Mouse (Mus musculus): Measurements from ENCODE around the gene Kcnma1. TPM values are rescaled to one million over a fixed set of nuclear protein-coding genes. Genes with fewer than 3 reads are reported as not detected.

The Kcnma1 gene
- total RNA-seq, 2 experiments from 2014 or later, result 53.0 to 70.6 TPM

DNA sequence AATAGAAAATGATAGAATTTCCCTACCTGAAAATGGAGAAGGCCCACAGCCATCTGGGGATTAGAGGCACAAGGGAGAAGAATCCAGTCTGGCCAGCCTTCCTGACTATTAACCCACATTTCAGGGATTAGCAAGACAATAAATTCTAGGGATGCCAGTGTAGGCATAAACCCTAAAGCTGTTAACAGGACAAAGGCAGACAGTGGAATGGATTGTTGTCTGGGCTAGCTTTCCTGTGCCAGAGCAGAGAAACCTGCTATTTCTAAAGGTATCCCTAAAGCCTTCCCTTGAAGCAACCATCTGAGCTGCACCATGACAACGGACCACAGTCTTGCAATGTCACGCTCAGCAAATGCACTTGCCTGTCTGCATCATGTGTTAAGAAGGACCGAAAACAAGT lies 642.3 kb downstream of the Kcnma1 start:
- no peak for DNase-seq (ENCODE audit: low spot score in 2 of 2)

DNA sequence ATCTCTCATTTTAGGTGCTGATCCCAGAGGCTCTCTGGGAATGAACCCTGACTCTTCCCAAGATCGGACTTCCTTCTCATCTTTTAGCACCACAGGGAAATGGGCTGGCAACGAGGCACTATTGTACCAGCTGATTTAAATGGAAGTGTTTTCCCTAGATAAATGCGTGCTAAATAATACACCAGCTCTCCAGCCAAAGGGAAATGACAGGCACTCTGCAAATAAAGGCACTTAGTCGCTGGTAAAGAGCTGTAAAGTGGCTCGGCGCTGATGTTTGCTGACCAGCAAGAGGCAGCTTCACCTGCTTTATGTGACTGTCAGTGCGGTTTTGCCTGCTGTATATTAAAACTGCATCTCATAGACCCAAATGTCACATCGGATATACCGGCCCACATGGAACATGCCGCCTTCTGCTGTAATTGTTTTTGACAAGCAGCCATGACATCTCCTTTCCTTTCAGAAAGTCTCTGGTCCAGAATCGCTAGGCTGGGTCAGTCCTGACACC lies 653.7 kb downstream of the Kcnma1 start:
- no peak for DNase-seq (ENCODE audit: low spot score in 2 of 2)

DNA sequence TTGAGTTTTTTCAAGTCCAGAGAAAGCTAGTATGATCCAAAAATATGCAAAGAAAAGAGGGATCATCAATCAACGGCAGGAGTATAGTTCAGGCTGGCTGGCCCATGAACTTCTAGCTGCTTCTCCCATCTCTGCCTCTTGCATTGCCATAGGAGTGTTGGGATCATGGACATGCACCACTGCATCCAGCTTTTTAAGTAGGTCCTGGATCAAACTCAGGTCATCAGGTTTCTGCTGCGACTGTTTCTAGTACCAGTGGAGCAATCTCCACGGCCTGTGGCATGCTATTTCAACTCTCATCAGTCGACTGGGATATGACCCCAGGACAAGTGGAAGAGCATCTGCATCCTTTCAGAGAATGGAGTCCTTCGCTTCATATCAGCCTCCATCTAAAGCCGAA lies 655.5 kb downstream of the Kcnma1 start:
- DNase-seq (ENCODE audit: low spot score in 2 of 2), result no peak

DNA sequence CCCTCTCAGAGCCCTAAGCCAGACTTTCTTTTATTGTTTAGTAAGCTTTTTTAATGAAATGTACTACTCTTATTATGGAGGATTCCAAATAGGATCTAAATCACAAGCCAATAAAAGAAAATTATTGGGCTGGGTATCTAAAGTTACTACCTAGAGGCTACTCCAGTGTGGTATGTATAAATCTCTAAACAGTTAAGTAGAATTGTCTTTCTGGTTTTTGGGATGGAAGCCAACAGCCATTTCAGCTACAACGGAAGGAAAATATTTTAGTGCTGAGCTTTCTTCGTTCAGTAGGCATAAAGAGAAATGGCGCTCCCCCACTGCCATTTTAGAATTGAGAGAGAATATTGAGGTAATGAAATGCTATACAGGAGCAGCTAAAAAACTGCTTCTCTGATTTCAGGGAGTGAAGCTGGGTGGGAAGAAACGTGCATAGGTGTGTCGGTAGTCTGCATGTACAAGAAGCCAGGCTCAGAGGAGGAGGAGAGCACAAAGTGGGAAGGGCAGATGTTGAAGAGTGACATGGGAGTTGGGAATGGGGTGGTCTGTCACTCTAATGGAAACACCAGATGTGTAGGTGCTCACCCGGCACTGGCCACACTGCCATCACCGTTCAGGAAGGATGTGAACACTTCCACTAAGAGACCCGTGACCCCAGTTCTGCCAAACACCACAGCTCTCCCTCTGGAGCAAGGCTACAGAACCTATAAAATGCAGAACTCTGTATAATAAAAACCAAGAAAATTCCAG lies 656.6 kb downstream of the Kcnma1 start:
- DNase-seq (ENCODE audit: low spot score in 2 of 2), result no peak

DNA sequence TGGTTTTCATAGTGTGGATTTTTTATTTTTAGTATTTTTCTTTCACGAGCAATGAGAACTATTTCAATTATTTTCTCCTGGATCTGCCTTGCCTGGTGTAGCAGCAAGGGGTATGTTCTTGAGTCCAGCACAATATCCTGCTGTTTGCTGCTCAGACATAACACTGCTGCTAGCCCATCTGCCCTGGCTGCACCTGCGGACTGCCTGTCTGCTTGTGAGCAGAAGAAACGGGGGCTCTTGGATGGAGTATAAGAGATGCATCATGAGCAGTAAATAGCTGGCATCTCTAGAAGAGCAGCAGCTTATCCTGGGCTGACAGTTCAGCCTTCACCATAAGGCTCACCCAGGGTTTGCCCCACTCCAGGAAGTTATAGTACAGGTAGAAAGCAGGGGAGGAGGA lies 687.5 kb downstream of the Kcnma1 start:
- no peak for DNase-seq (ENCODE audit: low spot score in 2 of 2)

DNA sequence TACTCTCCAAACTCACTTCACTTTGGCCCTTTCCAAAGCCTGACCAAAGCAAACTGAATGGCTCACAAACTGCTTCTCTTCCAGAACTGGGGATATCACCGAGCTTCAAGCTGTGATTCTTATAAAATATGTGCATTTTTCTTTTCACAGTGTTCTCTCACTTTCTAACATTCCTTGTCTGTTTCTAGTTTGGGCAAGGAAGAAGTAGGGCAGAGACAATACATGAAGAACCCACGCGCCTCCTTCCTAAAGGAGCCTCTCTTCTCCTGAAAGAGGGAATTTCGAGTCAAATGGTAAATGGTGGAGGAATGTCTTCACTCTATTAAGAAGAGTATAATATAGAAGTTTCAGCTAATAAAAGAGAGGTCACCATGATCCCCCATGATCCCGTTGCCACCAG lies 709.0 kb downstream of the Kcnma1 start:
- DNase-seq (ENCODE audit: low spot score in 2 of 2), result no peak

DNA sequence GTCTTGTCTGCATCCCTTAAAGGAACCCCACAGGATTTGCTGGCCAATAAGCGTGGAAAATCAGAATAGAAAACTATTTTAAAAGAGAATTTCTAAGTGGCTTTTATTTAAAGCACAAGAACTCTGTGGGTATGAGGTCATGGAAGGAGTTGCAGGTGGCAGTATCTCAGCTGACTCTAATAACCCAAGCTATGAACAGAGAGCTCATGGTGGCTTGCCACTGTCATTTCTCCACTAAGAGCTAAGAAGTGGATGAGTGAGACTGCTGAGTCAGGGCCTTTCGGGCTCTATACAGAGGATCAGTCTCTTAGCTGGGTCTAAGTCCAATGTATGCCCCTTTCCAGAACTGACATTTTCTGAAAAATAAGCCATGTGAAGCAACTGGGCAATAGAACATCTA lies 713.8 kb downstream of the Kcnma1 start:
- no peak for DNase-seq (ENCODE audit: low spot score in 2 of 2)

DNA sequence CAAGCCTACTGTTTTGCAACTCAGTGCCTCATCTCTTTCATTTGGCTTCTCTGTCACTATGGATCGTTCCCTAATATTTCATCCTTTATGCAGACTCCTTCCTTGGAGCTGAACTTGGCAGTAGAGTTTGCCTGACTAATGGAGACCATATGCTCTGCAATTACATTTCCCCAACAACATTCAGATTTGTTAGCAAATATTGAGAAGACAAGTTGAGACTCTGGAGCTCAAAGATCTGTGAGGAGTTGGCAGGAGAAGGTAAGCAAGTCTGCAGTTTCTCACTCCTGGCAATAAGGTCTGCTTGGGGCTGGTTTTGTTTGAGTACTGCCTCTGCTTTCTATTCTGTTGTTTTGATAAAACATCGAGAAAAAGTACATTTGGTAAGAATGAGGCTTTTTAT lies 723.7 kb downstream of the Kcnma1 start:
- DNase-seq (ENCODE audit: low spot score in 2 of 2), result no peak

DNA sequence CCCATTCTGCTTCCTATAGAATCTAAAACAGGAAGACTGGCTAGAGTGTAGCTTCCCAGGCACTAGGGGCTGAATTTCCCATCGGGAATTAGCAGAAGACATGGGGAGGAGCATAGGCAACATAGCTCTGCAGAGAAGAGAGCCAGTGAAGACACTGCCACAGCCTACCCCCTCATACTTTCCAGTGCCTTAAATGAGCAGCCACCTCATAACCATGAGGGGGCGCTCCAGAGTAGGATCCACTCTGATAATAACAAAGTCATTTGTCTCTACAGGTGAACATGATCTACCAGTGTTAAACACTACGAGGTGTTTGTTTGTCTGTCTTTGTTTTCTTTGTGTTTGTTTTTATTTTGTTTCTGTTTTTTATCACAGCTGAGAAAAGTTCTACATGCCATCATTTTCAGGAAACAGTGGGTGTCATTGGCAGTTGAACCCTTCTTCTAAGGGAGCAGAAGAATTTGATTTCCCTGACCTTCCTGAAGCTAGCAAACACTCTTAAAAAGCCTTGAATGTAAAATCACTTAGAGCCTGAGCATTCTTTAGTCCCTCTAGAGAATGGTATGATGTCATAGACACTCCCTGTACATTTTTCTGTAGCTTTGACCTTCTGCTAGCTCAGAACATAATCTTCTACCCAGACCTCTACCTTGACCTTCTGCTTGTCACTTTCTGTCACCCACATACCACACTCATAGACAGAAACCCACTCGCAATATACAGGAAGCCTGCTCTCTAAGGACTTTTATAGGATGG lies 747.6 kb downstream of the Kcnma1 start:
- peak in 1 of 2 experiments; percentile 10 for DNase-seq (ENCODE audit: low spot score in 2 of 2)

DNA sequence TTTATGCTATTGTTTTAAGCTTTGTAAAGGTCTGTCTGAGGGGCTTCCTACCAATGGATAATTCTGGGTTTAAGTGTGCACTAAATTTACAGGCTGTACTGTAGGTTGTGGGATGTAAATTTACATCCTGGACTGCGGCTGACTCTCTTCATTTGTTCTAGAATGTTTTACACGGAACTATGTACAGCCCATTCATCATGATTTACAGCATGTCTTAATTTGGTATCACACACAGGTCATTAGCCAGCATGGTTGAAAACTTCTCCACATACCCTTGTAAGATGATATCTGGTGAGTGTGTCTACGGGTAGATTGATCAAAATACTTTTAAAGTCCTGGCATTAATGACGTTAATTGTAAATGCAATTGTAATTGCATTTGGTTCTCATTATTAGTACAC lies 761.1 kb downstream of the Kcnma1 start:
- no peak for DNase-seq (ENCODE audit: low spot score in 2 of 2)

DNA sequence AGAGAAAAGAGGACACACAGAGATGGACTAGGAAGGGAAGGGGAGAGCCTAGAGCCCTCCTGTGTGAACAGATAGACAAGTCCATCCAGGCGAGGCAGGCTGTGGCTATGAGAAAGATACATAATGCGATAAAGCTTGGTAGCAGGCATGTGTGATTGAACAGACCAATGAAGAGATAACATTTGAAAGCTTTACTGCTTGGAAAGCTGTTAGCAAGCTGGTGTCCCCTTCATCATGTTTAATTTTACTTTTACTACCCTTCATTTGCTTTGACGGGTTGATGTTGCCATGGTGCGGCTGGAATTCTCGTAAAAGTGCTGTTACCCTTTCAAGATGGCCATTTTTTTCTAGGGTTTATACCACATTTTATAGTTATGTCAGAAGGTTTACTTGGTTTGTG lies 769.8 kb downstream of the Kcnma1 start:
- DNase-seq (ENCODE audit: low spot score in 2 of 2), result no peak

DNA sequence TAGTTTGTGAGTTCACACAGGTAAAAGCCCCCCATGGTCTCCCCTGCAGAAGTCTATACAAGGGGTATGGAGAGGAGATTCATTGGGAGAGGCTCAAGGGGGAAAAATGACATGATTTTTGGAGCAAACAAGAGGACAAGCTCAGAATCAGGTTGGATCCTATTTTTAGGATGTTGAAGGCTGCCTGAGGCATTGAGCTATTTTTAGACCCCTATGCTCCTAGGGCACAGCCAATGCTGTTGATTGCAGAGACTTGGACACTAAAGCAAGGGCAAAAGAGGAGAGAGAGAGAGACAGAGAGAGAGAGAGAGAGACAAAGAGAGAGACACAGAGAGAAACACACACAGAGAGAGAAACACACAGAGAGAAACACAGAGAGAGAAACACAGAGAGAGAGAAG lies 770.4 kb downstream of the Kcnma1 start:
- DNase-seq (ENCODE audit: low spot score in 2 of 2), result no peak

Other genes starting within 250 kb of the Kcnma1 start
- 10 to 100 TPM; 35.7 to 51.6 TPM for gene Dlg5, start 231.4 kb upstream of the Kcnma1 start, total RNA-seq (2021)

Data from adrenal gland, adult 18-20 months (tissue).